Mouse (Mus musculus): ENCODE measurements around the gene Kif27. TPM values are rescaled to one million over a fixed set of nuclear protein-coding genes. Genes with fewer than 3 reads are reported as not detected.

Gene Kif27
- total and polyA plus RNA-seq, 3 experiments, result not detected

DNA sequence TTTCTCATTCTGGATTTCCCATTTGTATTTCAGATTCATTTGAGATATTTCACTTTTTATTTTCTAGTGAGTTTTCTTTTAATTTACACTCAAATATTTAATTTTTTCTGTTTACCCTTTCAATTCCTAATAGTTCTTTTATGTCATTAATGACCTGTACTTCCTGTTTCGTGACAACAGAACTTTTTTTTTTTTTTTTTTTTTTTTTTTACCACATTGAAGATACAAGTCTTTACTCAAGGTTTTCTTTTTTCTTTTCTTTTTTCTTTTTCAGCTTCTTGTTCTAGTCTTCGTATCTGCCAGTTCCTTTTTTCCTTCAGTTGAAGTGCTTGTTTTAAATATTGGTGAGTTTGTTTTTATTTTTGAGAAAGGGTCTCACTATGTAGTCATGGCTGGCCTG lies 53.7 kb downstream of the Kif27 start:
- in situ Hi-C loops (cut with MboI; ENCODE audit: low pct_ligation_motif_present, low pct_unique_long_range_greater_than_20kb, low sequenced_read_pairs) (no loop called here), dilution Hi-C loops (cut with MboI; ENCODE audit: extremely low pct_ligation_motif_present, extremely low pct_unique_long_range_greater_than_20kb, low sequenced_read_pairs) (no loop called here)
- Histone ChIP-seq H3K9me3 (replicated peaks; ENCODE audit: low read length) (no peaks in the 10 kb centered on the region), H3K36me3 (replicated peaks in 1 of 2; ENCODE audit: control insufficient read depth in 1 of 2, insufficient read depth in 1 of 2, low read length in 1 of 2) (no peaks in the 10 kb centered on the region), H3K79me2 (replicated peaks; ENCODE audit: control insufficient read depth, extremely low read depth, insufficient read depth, poor library complexity, severe bottlenecking) (no peaks in the 10 kb centered on the region), H3K27ac (ENCODE audit: insufficient read depth, low read depth) (no peak overlapping the region), H3K4me2 (ENCODE audit: insufficient read depth, low read depth, poor library complexity, severe bottlenecking) (no peak overlapping the region), H3K9ac (ENCODE audit: insufficient read depth, low read depth) (no peak overlapping the region), H3K4me1 (ENCODE audit: control insufficient read depth in 1 of 2, insufficient read depth in 2 of 2) (peaks cover 0 to 3% of the 10 kb centered on the region in 2 experiments; a peak in 1 of 4 replicates), H3K4me3 (replicated peaks in 1 of 3; ENCODE audit: low read depth in 2 of 3, low read length in 2 of 3, poor library complexity in 1 of 3) (no peak overlapping the region), H3K27me3 (replicated peaks) (no peaks in the 10 kb centered on the region)
- DNase-seq (ENCODE audit: extremely low read depth), result no peak
- TF ChIP-seq ZNF384 (IDR thresholded peaks at IDR 0.05; ENCODE audit: low read depth, low read length), result peak; percentile 67
- no peak for TF ChIP-seq JUN (IDR thresholded peaks at IDR 0.05; ENCODE audit: insufficient read depth, low read depth, low read length)

DNA sequence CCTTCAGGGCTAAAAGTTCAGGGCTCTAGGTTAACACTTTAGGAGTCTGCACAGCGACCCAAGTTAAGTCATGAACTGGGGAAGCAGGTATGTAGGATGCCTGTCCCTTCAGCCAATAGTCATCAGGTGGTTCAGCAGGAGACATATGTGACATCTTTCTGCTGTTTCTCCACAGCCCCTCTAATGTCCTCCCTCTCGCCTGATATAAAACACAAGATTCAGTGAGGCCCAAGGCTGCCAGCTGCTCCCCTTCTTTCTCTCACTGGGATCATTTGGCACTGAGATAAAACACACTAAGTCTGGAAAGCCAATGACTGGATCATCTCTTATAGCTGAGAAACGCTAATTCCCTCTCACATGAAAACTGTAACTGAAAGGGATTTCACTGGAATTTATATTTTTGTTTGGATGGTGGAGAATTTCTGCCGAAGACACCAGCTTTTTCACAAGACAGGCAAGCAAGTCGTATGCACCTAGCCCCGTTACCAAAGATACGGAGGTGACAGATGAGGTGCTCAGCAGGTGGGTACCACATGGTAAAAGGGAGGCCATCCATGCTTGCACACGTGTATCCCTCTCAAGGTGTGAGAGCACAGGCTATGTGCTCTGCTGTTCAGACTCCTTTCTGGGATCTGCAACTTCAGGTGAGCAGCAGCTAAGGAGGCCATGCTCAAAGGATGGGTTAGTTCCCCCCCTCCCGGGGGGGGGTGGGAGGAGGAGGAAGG lies 56.3 kb downstream of the Kif27 start:
- Histone ChIP-seq H3K36me3 (replicated peaks in 1 of 2; ENCODE audit: control insufficient read depth in 1 of 2, insufficient read depth in 1 of 2, low read length in 1 of 2) (no peaks in the 10 kb centered on the region), H3K4me3 (replicated peaks in 1 of 3; ENCODE audit: low read depth in 2 of 3, low read length in 2 of 3, poor library complexity in 1 of 3) (no peak overlapping the region), H3K9me3 (replicated peaks; ENCODE audit: low read length) (no peaks in the 10 kb centered on the region), H3K4me2 (ENCODE audit: insufficient read depth, low read depth, poor library complexity, severe bottlenecking) (no peak overlapping the region), H3K27ac (ENCODE audit: insufficient read depth, low read depth) (no peak overlapping the region), H3K79me2 (replicated peaks; ENCODE audit: control insufficient read depth, extremely low read depth, insufficient read depth, poor library complexity, severe bottlenecking) (no peaks in the 10 kb centered on the region), H3K4me1 (ENCODE audit: control insufficient read depth in 1 of 2, insufficient read depth in 2 of 2) (peaks cover 0 to 2% of the 10 kb centered on the region in 2 experiments; a peak in 1 of 4 replicates), H3K9ac (ENCODE audit: insufficient read depth, low read depth) (no peak overlapping the region), H3K27me3 (replicated peaks) (no peaks in the 10 kb centered on the region)
- in situ Hi-C loops (cut with MboI; ENCODE audit: low pct_ligation_motif_present, low pct_unique_long_range_greater_than_20kb, low sequenced_read_pairs), result no loop called here
- dilution Hi-C loops (cut with MboI; ENCODE audit: extremely low pct_ligation_motif_present, extremely low pct_unique_long_range_greater_than_20kb, low sequenced_read_pairs), result no loop called here
- DNase-seq (ENCODE audit: extremely low read depth), result no peak
- TF ChIP-seq KAT2A (IDR thresholded peaks at IDR 0.05; ENCODE audit: insufficient replicate concordance, low read length) (no peak), PAX5 (IDR thresholded peaks at IDR 0.05; ENCODE audit: low read length) (no peak), NRF1 (IDR thresholded peaks at IDR 0.05; ENCODE audit: low read depth, low read length) (no peak), IRF4 (IDR thresholded peaks at IDR 0.05; ENCODE audit: low read depth, low read length) (no peak), E2F4 (IDR thresholded peaks at IDR 0.05; ENCODE audit: insufficient replicate concordance, low read depth, low read length) (no peak), RAD21 (IDR thresholded peaks at IDR 0.05; ENCODE audit: low read depth, low read length) (no peak), MAFK (IDR thresholded peaks at IDR 0.05; ENCODE audit: insufficient replicate concordance, low read length) (no peak), ZMIZ1 (IDR thresholded peaks at IDR 0.05; ENCODE audit: low read depth, low read length) (no peak)

DNA sequence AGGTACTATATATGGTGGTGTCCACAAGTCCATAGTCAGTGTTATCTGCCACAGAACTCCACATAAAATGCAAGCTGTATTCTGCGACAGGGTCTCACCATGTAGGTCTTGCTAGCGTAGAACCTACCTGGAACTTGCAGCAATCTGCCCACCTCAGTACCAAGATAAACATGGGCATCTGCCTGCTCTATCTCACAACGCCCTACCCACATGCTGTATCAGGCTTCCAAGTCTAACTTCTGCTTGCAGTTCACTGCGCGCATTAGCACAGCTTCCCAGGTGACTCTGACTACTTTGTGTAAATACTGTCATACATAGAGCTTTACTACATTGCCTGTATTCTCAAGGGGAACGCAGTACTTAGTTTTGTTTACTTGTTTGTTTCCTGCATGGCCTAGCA lies 57.0 kb downstream of the Kif27 start:
- no peak overlapping the region for H3K4me2 ChIP-seq (ENCODE audit: insufficient read depth, low read depth, poor library complexity, severe bottlenecking)
- H3K27ac ChIP-seq (ENCODE audit: insufficient read depth, low read depth), result no peak overlapping the region
- H3K27me3 ChIP-seq (replicated peaks), result no peaks in the 10 kb centered on the region
- in situ Hi-C loops (cut with MboI; ENCODE audit: low pct_ligation_motif_present, low pct_unique_long_range_greater_than_20kb, low sequenced_read_pairs) (no loop called here), dilution Hi-C loops (cut with MboI; ENCODE audit: extremely low pct_ligation_motif_present, extremely low pct_unique_long_range_greater_than_20kb, low sequenced_read_pairs) (no loop called here)
- H3K79me2 ChIP-seq (replicated peaks; ENCODE audit: control insufficient read depth, extremely low read depth, insufficient read depth, poor library complexity, severe bottlenecking), result no peaks in the 10 kb centered on the region
- TF ChIP-seq HCFC1 (IDR thresholded peaks at IDR 0.05; ENCODE audit: low read depth, low read length) (no peak), ZMIZ1 (IDR thresholded peaks at IDR 0.05; ENCODE audit: low read depth, low read length) (no peak), MAX (IDR thresholded peaks at IDR 0.05; ENCODE audit: low read length) (no peak), RCOR1 (conservative IDR thresholded peaks at IDR 0.05; ENCODE audit: low read depth, low read length) (no peak), CHD2 (IDR thresholded peaks at IDR 0.05; ENCODE audit: low read length) (no peak), JUND (conservative IDR thresholded peaks at IDR 0.05; ENCODE audit: low read depth, low read length) (no peak), IRF4 (IDR thresholded peaks at IDR 0.05; ENCODE audit: low read depth, low read length) (no peak), ETS1 (conservative IDR thresholded peaks at IDR 0.05; ENCODE audit: low read depth, low read length) (no peak), SIN3A (IDR thresholded peaks at IDR 0.05; ENCODE audit: low read length) (no peak), USF1 (IDR thresholded peaks at IDR 0.05; ENCODE audit: low read depth, low read length) (no peak), ZKSCAN1 (IDR thresholded peaks at IDR 0.05; ENCODE audit: borderline replicate concordance, low read depth, low read length) (no peak)
- H3K9ac ChIP-seq (ENCODE audit: insufficient read depth, low read depth), result no peak overlapping the region
- no peak overlapping the region for H3K4me3 ChIP-seq (replicated peaks in 1 of 3; ENCODE audit: low read depth in 2 of 3, low read length in 2 of 3, poor library complexity in 1 of 3)
- no peaks in the 10 kb centered on the region for H3K4me1 ChIP-seq (ENCODE audit: control insufficient read depth in 1 of 2, insufficient read depth in 2 of 2)
- H3K9me3 ChIP-seq (replicated peaks; ENCODE audit: low read length), result no peaks in the 10 kb centered on the region
- no peak for DNase-seq (ENCODE audit: extremely low read depth)
- H3K36me3 ChIP-seq (replicated peaks in 1 of 2; ENCODE audit: control insufficient read depth in 1 of 2, insufficient read depth in 1 of 2, low read length in 1 of 2), result no peaks in the 10 kb centered on the region

All from CH12.LX (cell line).